Mouse (Mus musculus) brain, embryonic 14.5 days (tissue): ENCODE measurements around the gene Acss3.

Source experiments
- CTCF ChIP-seq: fragments of 200-500 bp; IDR thresholded peaks from 2 replicates; pipeline ENCODE4 v1.5.1; 2012; ENCODE audit warnings: inconsistent platforms, mild to moderate bottlenecking, moderate library complexity, borderline replicate concordance; ENCODE audit not compliant: insufficient read depth, insufficient read length; ENCODE audit errors: extremely low read depth
- POLR2A ChIP-seq: fragments of 200-500 bp; IDR thresholded peaks from 2 replicates; pipeline ENCODE4 v1.6.1; 2012; ENCODE audit warnings: mild to moderate bottlenecking, inconsistent platforms, borderline replicate concordance; ENCODE audit not compliant: poor library complexity, insufficient read depth, insufficient read length, severe bottlenecking; ENCODE audit errors: extremely low read depth

DNA sequence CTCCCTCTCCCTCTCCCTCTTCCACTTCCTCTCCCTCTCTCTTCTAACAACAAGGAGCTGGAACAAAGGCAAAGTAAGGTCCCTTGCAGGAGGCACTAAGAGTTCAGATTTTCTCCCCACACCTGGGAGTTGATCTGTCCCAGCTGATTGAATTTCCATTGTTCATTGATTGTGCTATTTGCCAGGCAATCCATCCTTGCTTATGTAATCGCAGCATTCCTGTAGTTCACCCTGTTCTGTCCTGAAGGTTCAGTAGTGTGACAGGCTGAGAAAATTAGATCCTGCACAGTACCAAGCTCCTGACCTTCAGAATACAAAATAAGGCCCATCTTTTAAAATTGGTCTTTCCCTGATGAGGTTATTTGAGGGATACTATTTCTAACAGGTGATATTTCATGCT lies 8.3 kb downstream of the Acss3 start:
- TF ChIP-seq POLR2A, result no peak
- TF ChIP-seq CTCF, result no peak
